8 mouse cellular contexts compared by ENCODE assay signal in the genomic region with DNA sequence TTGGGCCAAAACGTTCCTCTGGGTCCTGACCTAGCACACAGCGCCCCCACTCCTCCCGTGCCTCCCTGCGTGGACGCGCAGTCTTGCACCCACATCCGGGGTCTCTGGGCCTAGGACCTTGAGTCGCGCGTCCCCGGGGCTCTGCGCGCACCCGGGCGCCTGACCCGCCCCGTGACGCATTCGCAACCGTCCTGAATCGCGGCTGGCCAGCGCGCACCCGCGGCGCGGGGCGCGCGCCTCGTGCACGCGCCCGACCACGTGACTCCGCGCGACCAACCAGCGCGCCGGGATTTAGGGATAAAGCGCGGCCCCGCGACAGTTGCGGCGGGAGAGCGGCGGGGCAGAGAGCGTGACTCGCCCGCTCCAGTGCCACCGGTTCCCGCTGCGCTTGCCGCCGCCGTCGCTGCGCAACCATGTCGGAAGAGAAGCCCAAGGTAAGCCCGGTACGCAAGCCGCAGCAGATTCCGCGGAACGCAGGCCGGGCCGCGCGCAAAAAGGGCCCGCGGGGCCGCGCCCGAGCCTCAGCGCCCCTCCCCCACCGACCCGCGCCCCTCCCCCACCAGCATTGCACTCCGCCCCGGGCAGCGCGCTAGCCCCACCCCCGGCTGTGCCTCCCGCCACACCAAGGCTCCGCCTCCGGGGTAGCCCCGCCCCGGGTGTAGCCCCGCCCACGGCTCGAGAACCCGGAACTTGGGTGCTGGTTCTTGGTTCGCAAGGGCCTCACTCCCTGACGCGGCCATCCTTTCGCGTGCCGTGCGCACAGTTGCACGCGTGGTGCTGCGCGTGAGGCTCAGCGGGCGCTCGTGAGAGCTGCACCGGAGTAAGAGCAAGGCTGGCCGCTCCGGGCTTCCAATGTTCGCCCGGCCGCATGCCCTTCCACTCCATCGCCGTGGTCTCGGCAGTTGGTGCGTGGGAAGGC. TPM values are rescaled to one million over a fixed set of nuclear protein-coding genes. Genes with fewer than 3 reads are reported as not detected.
DNase-seq lines count a peak whose midpoint lies in the region; ATAC-seq and TF ChIP-seq lines count a peak whose summit lies in the region.

Gene Sumo3, plus strand, starts transcription at position 190 of the 919 bp plus-strand sequence.
Gene Gm49325, plus strand, starts transcription at position 290 of the 919 bp plus-strand sequence.

- H3K27ac ChIP-seq in intestine, postnatal 0 days (ENCODE audit: low read depth, low read length) = peak within 1 kb of the TSS; percentile 98
- H3K27ac ChIP-seq in midbrain, embryonic 10.5 days (replicated peaks) = peak within 1 kb of the TSS; percentile 99

- intact Hi-C loops in left cerebral cortex, postnatal 36 days (cut with DNase I) = no loop called here

- DNase-seq in adrenal gland, adult 8-10 months = peak; percentile 96
- DNase-seq in embryo, embryonic 9.5 days (ENCODE audit: extremely low spot score) = peak; percentile 97
- peak; percentile 99 for DNase-seq in gastrocnemius, postnatal 4 days (ENCODE audit: low spot score in 2 of 2)
- peak; percentile 90 to 92 for DNase-seq in left cerebral cortex, postnatal 36 days (ENCODE audit: low spot score in 2 of 2)
- DNase-seq in midbrain, embryonic 10.5 days (ENCODE audit: low spot score) = peak; percentile 92
- peak; percentile 90 for DNase-seq in right cerebral cortex, postnatal 36 days (ENCODE audit: low spot score in 2 of 2)
- DNase-seq in urinary bladder, postnatal 4 days (ENCODE audit: low spot score in 2 of 2) = peak; percentile 97 to 99

- WGBS in intestine, postnatal 0 days = under 1% methylated on average over 116 of the region's 119 CpGs
- 1% methylated on average over 113 of the region's 119 CpGs for WGBS in midbrain, embryonic 10.5 days

- peak; percentile 84 for ATAC-seq in intestine, postnatal 0 days

- peak within 1 kb of the TSS; percentile 70 for H3K4me2 ChIP-seq in intestine, postnatal 0 days (replicated peaks; ENCODE audit: low read depth)

- peak within 1 kb of the TSS; percentile 82 for H3K9ac ChIP-seq in intestine, postnatal 0 days (ENCODE audit: low read depth, low read length)

- no peaks in the 10 kb centered on the region for H3K27me3 ChIP-seq in intestine, postnatal 0 days (replicated peaks; ENCODE audit: control insufficient read depth, insufficient read depth, low read length)
- H3K27me3 ChIP-seq in midbrain, embryonic 10.5 days (ENCODE audit: low read depth, poor library complexity, severe bottlenecking) = no peaks in the 10 kb centered on the region

- H3K4me3 ChIP-seq in intestine, postnatal 0 days (ENCODE audit: low read depth, low read length) = peak within 1 kb of the TSS; percentile 69
- H3K4me3 ChIP-seq in midbrain, embryonic 10.5 days = peak within 1 kb of the TSS; percentile 88

- H3K4me1 ChIP-seq in intestine, postnatal 0 days (replicated peaks; ENCODE audit: control insufficient read depth, insufficient read depth, low read length) = no peaks in the 10 kb centered on the region
- H3K4me1 ChIP-seq in midbrain, embryonic 10.5 days = peaks cover 19% of the 10 kb centered on the region

- peaks cover 16% of the 10 kb centered on the region for H3K36me3 ChIP-seq in intestine, postnatal 0 days (ENCODE audit: control insufficient read depth, insufficient read depth)
- peaks cover 37% of the 10 kb centered on the region for H3K36me3 ChIP-seq in midbrain, embryonic 10.5 days

- H3K9me3 ChIP-seq in intestine, postnatal 0 days (ENCODE audit: control insufficient read depth) = no peaks in the 10 kb centered on the region
- H3K9me3 ChIP-seq in midbrain, embryonic 10.5 days (replicated peaks) = no peaks in the 10 kb centered on the region; the same call in 1 of the 2 replicates

- TF ChIP-seq CTCF in intestine, postnatal 0 days (IDR thresholded peaks at IDR 0.05; ENCODE audit: low read depth) = peak; percentile 35; the same call in 1 of the 2 replicates

RNA-seq across cellular contexts. Expression of gene Sumo3, which starts in this region (rescaled TPM):
- total RNA-seq in adrenal gland, adult 8-10 months (2022) = 100 to 1,000 TPM in 3 of 4 experiments, 10 to 100 TPM in 1; 98.9 to 125 (median 115) TPM
- total RNA-seq in gastrocnemius, postnatal 4 days (2021) = 10 to 100 TPM; 92.1 to 96.0 TPM
- polyA plus RNA-seq in intestine, postnatal 0 days (2015; fragmentation: Nextera tagmentation; extraction: Ambion mirVana) = 256 and 269 TPM in 2 replicates
- total RNA-seq in left cerebral cortex, postnatal 36 days (2021) = 100 to 1,000 TPM; 140 to 168 TPM
- 403 and 425 TPM in 2 replicates for polyA plus RNA-seq in midbrain, embryonic 10.5 days (2016; fragmentation: Nextera tagmentation; extraction: Ambion mirVana)

RNA-seq across cellular contexts. Expression of gene Gm49325, which starts in this region (rescaled TPM):
- 10 to 100 TPM; 15.2 to 24.8 (median 18.1) TPM for total RNA-seq in adrenal gland, adult 8-10 months (2022)
- total RNA-seq in gastrocnemius, postnatal 4 days (2021) = 10 to 100 TPM; 13.8 to 14.9 TPM
- polyA plus RNA-seq in intestine, postnatal 0 days (2015; fragmentation: Nextera tagmentation; extraction: Ambion mirVana) = 18.9 TPM in 2 replicates
- 10 to 100 TPM in 1 of 2 experiments, 1 to 10 TPM in 1; 9.8 to 18.2 TPM for total RNA-seq in left cerebral cortex, postnatal 36 days (2021)
- polyA plus RNA-seq in midbrain, embryonic 10.5 days (2016; fragmentation: Nextera tagmentation; extraction: Ambion mirVana) = 2.2 and 2.4 TPM in 2 replicates

Comparison
In these comparisons a context has a peak if more than half of its experiments do, and no peak if none do; other contexts are left out.
1. Peak in every context shown above with its lines: DNase-seq, ATAC-seq, H3K4me3 ChIP-seq and H3K27ac ChIP-seq.